Mouse (Mus musculus): ENCODE measurements around the gene Oit1. TPM values are rescaled to one million over a fixed set of nuclear protein-coding genes. Genes with fewer than 3 reads are reported as not detected.

Oit1 gene
- polyA plus RNA-seq, 1 experiment from 2014 or later = 0.26 TPM

DNA sequence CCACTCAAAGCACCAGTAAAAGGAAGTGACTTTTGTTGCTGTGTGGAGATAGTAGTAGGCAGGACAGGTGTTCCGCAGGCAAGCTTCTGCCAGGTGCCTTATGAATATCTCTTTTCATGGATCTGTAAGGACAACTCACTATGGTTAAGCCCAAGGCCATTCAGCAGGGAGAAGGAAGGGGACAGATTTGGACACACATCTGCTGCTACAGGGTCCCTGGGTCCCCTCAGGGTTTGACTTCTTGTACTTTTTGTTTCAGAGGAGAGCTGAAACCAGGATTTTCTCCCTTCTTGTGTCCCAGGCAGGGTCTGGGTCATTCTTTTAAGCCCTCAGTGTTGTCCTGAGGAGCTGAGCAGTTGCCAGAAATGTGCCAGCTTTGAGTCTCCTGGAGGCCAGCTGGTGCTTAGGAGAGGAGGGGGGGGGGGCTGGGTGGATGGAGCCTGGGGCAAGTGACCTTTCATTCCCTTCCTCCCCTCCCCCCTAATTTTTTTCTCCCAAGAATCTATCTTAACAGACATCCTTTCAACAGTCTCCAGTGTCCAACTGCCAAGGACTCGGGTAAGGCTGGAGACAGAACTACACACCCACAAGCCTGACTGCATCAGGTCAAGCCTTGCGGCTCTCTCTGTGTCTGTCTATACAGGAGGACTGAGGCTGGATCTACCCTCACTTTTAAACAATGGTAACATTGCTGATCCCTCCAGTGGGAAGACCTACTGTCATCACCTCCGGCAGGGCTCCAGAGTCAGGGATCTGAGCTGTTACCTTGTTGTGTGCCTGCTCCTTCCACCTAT is 10.6 kb downstream of the Oit1 start:
- Histone ChIP-seq H3K27ac (peak overlapping the region; percentile 20; the same call in 1 of the 2 replicates), H3K4me1 (peaks cover 28% of the 10 kb centered on the region), H3K4me2 (replicated peaks) (no peak overlapping the region), H3K4me3 (no peak overlapping the region), H3K27me3 (no peaks in the 10 kb centered on the region), H3K9ac (no peak overlapping the region), H3K36me3 (no peaks in the 10 kb centered on the region), H3K9me3 (no peaks in the 10 kb centered on the region)
- 21% methylated on average over 4 of the region's 4 CpGs for WGBS
- ATAC-seq (ENCODE audit: insufficient number of reproducible peaks, insufficient read depth, low FRiP score, low TSS enrichment) = no peak

DNA sequence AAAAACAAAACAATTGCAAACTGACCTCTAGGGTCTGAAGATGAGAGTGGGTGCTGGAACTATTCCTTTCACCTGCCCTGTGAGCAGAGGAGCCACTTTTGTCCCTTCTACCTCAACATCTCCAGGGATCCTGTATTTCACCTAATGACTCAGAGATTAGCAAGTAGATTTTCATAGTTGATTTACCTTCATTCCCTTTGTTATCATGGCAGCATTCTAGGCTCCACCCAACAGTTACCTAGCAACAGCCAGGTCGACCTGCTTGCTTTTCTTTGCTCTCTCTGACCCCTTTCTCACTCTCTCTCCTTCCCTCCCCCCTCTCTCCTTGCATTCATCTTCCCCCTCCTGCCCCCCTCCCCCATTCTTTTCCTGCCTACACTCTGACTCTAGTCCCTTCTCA is 11.4 kb downstream of the Oit1 start:
- H3K36me3 ChIP-seq = no peaks in the 10 kb centered on the region
- H3K27me3 ChIP-seq = no peaks in the 10 kb centered on the region
- no peak for ATAC-seq (ENCODE audit: insufficient number of reproducible peaks, insufficient read depth, low FRiP score, low TSS enrichment)
- H3K9me3 ChIP-seq = no peaks in the 10 kb centered on the region
- H3K4me1 ChIP-seq = peaks cover 28% of the 10 kb centered on the region
- H3K4me3 ChIP-seq = no peak overlapping the region
- no peak overlapping the region for H3K27ac ChIP-seq
- H3K4me2 ChIP-seq (replicated peaks) = no peak overlapping the region
- H3K9ac ChIP-seq = no peak overlapping the region
- WGBS = 0% methylated on average over 1 of the region's 1 CpGs

DNA sequence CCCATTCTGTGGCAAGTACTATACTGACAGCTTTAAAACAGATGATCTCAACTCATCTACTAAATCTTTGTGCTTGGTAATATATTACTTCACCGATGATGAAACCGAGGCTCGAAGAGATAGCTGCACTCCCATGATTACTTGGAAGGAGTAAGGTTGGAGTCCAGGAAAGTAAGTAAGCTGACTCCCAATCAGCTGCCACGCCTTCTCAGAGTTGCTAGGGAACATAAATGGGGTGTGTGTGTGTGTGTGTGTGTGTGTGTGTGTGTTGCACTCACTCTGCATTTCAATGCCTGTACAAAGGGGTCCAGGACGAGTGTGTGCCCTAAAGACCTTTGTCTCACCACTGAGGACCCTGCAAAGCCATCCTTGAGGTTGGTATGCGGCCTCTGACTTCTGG is 12.7 kb downstream of the Oit1 start:
- no peaks in the 10 kb centered on the region for H3K36me3 ChIP-seq
- no peaks in the 10 kb centered on the region for H3K27me3 ChIP-seq
- ATAC-seq (ENCODE audit: insufficient number of reproducible peaks, insufficient read depth, low FRiP score, low TSS enrichment) = no peak
- no peaks in the 10 kb centered on the region for H3K9me3 ChIP-seq
- H3K4me3 ChIP-seq = no peak overlapping the region
- no peak overlapping the region for H3K9ac ChIP-seq
- H3K4me1 ChIP-seq = peaks cover 28% of the 10 kb centered on the region
- H3K27ac ChIP-seq = no peak overlapping the region
- WGBS = 71% methylated on average over 6 of the region's 6 CpGs
- no peak overlapping the region for H3K4me2 ChIP-seq (replicated peaks)

DNA sequence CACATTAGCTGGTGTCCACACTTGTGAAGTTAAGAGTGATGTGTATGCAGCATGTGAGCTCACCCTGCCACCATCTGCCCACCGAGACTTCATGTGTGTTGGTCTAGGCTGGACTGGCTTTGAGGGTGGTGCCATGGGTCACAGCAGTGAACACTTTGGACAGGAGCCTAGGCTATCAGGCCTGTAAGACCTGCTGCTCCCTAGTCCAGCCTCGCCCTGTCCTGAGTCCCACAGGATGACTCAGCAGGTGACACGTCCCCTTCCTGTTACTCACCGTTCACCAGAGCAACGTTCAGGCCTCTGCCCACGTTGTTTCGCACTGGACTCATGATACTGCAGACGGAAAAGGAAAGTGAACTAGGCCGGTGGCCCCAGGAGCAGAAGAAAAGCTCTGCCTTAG is 21.7 kb downstream of the Oit1 start:
- no peaks in the 10 kb centered on the region for H3K27me3 ChIP-seq
- H3K4me3 ChIP-seq = no peak overlapping the region
- no peak for ATAC-seq (ENCODE audit: insufficient number of reproducible peaks, insufficient read depth, low FRiP score, low TSS enrichment)
- whole genome bisulfite sequencing = 82% methylated on average over 9 of the region's 9 CpGs
- 0 out of 2 replicates have a peak, but pooled peaks cover 6% of the 10 kb centered on the region for H3K4me1 ChIP-seq
- no peak overlapping the region for H3K9ac ChIP-seq
- H3K36me3 ChIP-seq = no peaks in the 10 kb centered on the region
- no peak overlapping the region for H3K27ac ChIP-seq
- H3K9me3 ChIP-seq = no peaks in the 10 kb centered on the region
- H3K4me2 ChIP-seq (replicated peaks) = no peak overlapping the region

DNA sequence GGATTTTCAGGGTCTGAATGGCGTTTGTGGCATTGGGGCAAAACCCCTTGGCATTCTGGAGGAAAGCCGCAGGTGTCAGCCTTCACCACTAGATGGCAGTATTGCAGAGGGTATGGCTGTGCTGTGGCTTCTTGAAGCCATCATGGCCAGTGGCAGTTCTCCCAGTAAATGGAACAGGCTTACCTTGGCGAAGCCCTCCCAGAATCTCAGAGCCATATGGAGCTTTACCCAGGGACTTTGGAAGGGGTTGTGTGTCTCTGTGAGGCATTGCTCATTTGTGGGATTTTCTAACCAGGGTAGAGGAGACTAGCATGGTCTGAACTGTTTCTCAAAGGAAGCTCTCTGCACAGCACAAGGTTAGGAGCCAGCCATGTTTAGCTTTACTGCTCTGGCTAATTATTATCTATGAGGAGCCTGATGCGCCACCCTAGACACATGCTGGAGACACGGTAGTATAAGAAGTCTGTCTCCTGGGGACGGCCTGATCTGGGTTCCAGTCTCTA is 22.5 kb downstream of the Oit1 start:
- H3K4me1 ChIP-seq = 0 out of 2 replicates have a peak, but pooled peaks cover 6% of the 10 kb centered on the region
- H3K27ac ChIP-seq = no peak overlapping the region
- H3K9ac ChIP-seq = no peak overlapping the region
- H3K9me3 ChIP-seq = no peaks in the 10 kb centered on the region
- WGBS = 38% methylated on average over 6 of the region's 6 CpGs
- H3K27me3 ChIP-seq = no peaks in the 10 kb centered on the region
- no peak overlapping the region for H3K4me3 ChIP-seq
- H3K36me3 ChIP-seq = no peaks in the 10 kb centered on the region
- no peak; the same call in 1 of the 2 replicates for ATAC-seq (ENCODE audit: insufficient number of reproducible peaks, insufficient read depth, low FRiP score, low TSS enrichment)
- H3K4me2 ChIP-seq (replicated peaks) = no peak overlapping the region

DNA sequence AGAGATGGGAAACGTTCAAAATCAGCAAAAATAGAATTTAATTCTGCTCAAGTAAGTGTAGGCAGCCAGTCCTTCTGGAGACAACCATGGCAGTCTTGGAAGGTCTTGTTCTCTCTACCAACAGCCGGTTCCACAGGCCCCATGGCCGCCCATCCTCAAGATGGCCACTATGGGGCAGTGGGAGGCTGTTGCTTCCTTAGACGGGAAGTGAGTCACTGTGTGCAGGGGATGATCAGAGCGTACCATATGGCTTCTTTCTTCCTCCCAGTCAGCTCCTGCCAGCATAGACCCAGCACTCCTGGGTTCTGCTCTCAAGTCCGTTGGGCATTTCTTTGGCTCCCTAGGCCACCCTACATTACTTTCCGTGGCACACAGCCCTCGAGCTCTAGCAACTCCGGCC is 29.6 kb downstream of the Oit1 start:
- Histone ChIP-seq H3K4me1 (no peaks in the 10 kb centered on the region), H3K27ac (no peak overlapping the region), H3K9ac (no peak overlapping the region), H3K9me3 (no peaks in the 10 kb centered on the region), H3K4me2 (replicated peaks) (no peak overlapping the region), H3K36me3 (no peaks in the 10 kb centered on the region), H3K27me3 (no peaks in the 10 kb centered on the region), H3K4me3 (no peak overlapping the region)
- 74% methylated on average over 9 of the region's 9 CpGs for WGBS
- no peak for ATAC-seq (ENCODE audit: insufficient number of reproducible peaks, insufficient read depth, low FRiP score, low TSS enrichment)

DNA sequence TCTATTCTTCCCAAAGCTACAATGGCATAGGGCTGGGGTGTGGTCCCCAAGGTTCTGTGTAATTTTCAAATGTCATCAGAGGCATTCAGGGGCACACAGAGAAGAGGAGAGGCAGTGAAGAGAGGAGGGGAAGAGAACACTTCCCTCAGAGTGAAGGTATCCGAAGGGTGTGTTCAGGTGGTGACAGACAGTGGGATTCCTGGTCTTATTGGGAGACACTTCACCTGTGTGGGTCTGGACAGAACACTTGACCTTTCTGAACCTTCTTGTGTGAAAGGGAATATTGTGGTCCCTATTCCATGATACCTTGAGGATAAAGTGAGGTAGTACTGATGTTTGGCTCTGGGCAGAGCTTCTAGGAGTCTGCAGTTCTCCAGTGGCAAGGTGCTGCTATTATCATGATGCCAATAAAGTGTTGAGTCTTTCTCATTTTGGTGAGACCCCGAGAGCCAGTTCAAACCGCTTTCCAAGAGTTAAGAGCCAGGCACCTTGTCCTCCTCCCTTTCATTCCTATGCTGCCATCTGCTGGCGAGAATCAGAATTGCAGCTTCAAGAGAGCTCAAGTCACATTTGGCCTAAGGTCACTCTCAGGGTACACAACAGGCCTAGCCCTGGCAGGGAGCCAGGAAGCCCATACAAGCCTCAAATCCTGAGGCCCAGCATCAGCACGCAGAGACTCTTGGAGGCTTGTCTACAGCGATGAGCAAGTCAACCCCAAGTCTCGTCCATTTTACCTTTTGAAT is 32.1 kb downstream of the Oit1 start:
- Histone ChIP-seq H3K9ac (no peak overlapping the region), H3K4me2 (replicated peaks) (no peak overlapping the region), H3K27ac (no peak overlapping the region), H3K27me3 (no peaks in the 10 kb centered on the region), H3K36me3 (no peaks in the 10 kb centered on the region), H3K4me3 (no peak overlapping the region), H3K4me1 (no peaks in the 10 kb centered on the region), H3K9me3 (no peaks in the 10 kb centered on the region)
- WGBS = 20% methylated on average over 7 of the region's 7 CpGs
- ATAC-seq (ENCODE audit: insufficient number of reproducible peaks, insufficient read depth, low FRiP score, low TSS enrichment) = peak; percentile 31; the same call in 1 of the 2 replicates

DNA sequence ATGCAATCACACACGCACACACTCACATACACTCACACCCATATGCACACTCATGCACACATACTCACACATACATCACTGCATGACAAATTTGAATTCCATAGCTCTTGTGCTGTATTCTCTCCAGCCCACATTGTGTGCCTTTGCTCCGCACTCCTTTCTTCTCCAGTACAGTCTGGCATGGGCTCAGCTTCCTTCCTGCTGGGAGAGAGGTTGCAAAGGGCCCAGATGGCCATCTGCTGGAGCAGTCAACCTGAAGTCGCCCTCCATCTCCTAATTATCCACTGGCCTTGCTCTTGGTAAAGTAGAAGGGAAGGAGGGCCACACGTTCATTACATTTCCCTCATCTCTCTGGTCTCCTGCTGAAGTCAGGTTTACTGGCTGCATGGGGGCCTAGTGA is 33.0 kb downstream of the Oit1 start:
- 71% methylated on average over 4 of the region's 4 CpGs for WGBS
- Histone ChIP-seq H3K4me3 (no peak overlapping the region), H3K36me3 (no peaks in the 10 kb centered on the region), H3K4me1 (no peaks in the 10 kb centered on the region), H3K27ac (no peak overlapping the region), H3K9ac (no peak overlapping the region), H3K9me3 (no peaks in the 10 kb centered on the region), H3K27me3 (no peaks in the 10 kb centered on the region), H3K4me2 (replicated peaks) (no peak overlapping the region)
- no peak for ATAC-seq (ENCODE audit: insufficient number of reproducible peaks, insufficient read depth, low FRiP score, low TSS enrichment)

DNA sequence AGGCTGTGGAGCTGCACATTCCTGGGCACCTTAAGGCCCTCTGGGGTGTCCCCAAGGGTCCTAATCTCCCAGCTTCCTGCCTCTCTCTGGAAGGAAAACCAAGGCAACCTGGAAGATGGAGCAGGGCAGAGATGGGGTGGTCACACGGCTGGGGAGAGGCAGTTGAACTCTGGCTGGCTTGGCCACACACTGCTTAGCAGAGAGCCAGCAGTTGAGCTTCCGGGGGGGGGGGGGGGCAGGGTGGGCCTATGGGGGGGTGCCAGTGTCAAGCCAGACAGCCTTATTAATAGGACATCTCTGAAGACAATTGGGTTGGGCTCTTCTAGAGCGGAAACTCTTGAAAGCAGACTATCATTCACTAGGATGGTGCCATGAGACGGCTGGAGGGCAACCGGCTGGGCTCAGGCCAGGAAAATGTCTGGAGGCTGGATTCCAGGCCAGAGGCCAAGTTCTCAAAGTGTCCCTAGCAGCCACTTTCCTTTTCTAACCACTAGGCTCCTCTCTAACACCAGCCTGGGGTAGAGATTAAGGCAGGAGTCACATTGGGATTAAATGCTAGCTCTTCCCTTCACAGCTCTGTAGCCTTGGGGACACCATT is 35.9 kb downstream of the Oit1 start:
- Histone ChIP-seq H3K9ac (no peak overlapping the region), H3K27ac (no peak overlapping the region), H3K4me1 (no peaks in the 10 kb centered on the region), H3K36me3 (no peaks in the 10 kb centered on the region), H3K9me3 (no peaks in the 10 kb centered on the region), H3K4me2 (replicated peaks) (no peak overlapping the region), H3K27me3 (no peaks in the 10 kb centered on the region), H3K4me3 (no peak overlapping the region)
- ATAC-seq (ENCODE audit: insufficient number of reproducible peaks, insufficient read depth, low FRiP score, low TSS enrichment) = no peak
- WGBS = 82% methylated on average over 4 of the region's 5 CpGs

DNA sequence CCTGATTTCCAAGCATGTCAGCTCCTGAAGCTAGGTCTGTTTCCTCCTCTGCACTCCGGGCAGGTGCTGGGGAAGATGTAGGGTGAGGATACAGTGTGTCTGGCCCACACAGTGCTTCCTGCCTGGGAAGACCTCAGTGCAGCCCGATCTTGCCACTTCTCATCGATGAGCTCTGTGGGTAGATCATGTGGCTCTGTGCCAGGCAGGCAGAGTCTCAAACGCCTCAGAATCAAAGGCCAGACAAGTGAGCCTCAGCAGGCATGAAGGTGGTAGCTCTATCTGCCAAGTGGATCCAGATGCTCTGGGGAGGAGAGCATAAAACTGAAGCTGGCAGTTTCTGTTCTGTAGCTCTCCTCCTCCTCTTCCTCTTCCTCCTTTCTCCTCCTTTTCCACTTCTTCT is 38.3 kb downstream of the Oit1 start:
- ATAC-seq (ENCODE audit: insufficient number of reproducible peaks, insufficient read depth, low FRiP score, low TSS enrichment) = no peak
- Histone ChIP-seq H3K4me1 (no peaks in the 10 kb centered on the region), H3K27ac (no peak overlapping the region), H3K36me3 (no peaks in the 10 kb centered on the region), H3K9me3 (no peaks in the 10 kb centered on the region), H3K27me3 (no peaks in the 10 kb centered on the region), H3K4me3 (no peak overlapping the region), H3K9ac (no peak overlapping the region), H3K4me2 (replicated peaks) (no peak overlapping the region)
- 68% methylated on average over 4 of the region's 4 CpGs for WGBS

DNA sequence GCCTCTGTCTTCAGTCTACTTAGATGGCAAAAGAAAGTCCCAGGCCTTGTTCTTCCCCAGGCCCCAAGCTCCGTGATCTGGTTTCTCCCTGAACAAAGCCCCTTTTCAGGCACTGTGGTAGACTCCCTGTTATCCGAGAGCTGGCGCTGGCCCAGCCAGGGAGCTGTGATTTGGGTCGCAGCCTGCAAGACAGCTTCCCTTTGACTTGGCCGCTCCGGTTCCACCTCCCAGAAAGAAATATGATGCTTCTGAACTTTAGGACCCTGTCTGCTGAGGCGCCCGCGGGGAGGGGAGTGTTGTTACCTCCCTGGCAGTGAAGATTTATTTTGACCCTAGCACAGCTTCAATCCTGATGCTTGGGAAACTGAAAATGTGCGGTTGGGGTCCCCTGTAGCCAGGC is 42.6 kb downstream of the Oit1 start:
- Histone ChIP-seq H3K27me3 (no peaks in the 10 kb centered on the region), H3K4me2 (replicated peaks) (no peak overlapping the region), H3K4me3 (no peak overlapping the region), H3K36me3 (no peaks in the 10 kb centered on the region), H3K9ac (no peak overlapping the region), H3K4me1 (peaks cover 14% of the 10 kb centered on the region), H3K27ac (peak overlapping the region; percentile 83), H3K9me3 (no peaks in the 10 kb centered on the region)
- peak; percentile 73 for ATAC-seq (ENCODE audit: insufficient number of reproducible peaks, insufficient read depth, low FRiP score, low TSS enrichment)
- WGBS = 9% methylated on average over 10 of the region's 10 CpGs

DNA sequence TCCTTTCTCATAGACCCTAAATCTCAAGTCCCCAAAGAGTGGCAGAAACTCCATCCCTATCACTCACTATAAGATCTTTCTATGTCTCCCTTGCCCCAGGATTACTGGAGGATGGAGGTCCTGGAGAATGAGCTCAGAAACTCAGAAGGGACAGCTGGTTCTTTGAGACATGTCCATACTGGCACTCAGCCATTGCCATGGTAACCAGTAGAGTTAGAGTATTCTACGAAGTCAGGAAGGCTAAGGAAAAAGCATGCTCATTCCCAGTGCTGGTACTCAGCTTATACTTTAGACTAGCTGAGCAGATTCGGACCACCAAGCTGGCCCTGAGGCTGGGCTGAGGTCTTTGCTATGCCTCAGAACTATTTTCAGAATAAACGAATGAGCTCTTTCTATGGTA is 44.0 kb downstream of the Oit1 start:
- WGBS = 82% methylated on average over 3 of the region's 3 CpGs
- no peaks in the 10 kb centered on the region for H3K36me3 ChIP-seq

More for the DNA sequence above, 44.0 kb downstream of the Oit1 start:
- Histone ChIP-seq H3K9ac (no peak overlapping the region), H3K27me3 (no peaks in the 10 kb centered on the region), H3K4me2 (replicated peaks) (no peak overlapping the region), H3K9me3 (no peaks in the 10 kb centered on the region), H3K4me3 (no peak overlapping the region), H3K4me1 (peaks cover 14% of the 10 kb centered on the region), H3K27ac (no peak overlapping the region)
- ATAC-seq (ENCODE audit: insufficient number of reproducible peaks, insufficient read depth, low FRiP score, low TSS enrichment) = no peak
